In the genomic region with DNA sequence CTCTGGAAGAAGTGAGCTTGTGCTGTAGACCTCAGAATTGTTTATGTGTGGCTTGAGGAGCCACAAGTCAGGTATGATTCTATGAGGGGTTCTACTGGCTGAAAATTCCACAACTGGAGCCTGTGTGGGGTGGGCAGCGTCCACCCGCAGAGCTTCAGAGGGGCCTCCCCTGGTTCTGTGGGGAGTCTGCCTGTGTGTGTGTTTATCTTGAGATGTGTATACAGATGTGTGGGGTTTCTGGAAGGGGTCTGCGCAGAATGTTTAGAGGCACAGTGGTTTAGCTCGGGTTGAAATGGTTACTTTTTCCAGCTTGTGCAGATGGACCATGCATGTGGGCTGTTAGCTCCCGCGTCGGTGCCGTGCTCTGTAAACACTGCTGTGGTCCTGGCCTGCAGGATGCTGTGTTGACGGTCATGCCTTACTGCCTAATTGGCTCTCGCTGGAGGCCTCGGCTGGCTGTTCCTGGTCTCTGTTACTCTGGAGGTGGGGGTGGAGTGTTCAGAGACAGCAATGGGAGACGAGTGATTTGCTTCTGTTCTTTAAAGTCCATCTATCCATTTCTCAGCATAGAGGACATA, we compare ENCODE assay signal across 8 mouse cellular contexts.
DNase-seq lines count a peak whose midpoint lies in the region; TF ChIP-seq lines count a peak whose summit lies in the region.

No protein-coding gene starts in this region.

- H3K36me3 ChIP-seq in heart, embryonic 10.5 days, result no peaks in the 10 kb centered on the region

- intact Hi-C loops in heart, postnatal 25 days (cut with DNase I), result loop anchor here (2.0 to 5.0 kb wide), 2 partner anchors 73 to 176 kb away; a partner anchor contains a TSS

- TF ChIP-seq CTCF in brain, embryonic 14.5 days (IDR thresholded peaks at IDR 0.05; ENCODE audit: borderline replicate concordance, extremely low read depth, insufficient read depth, insufficient read length), result no peak

- H3K27me3 ChIP-seq in heart, embryonic 10.5 days (ENCODE audit: insufficient read depth, poor library complexity, severe bottlenecking), result no peaks in the 10 kb centered on the region

- no peaks in the 10 kb centered on the region for H3K9me3 ChIP-seq in heart, embryonic 10.5 days

- H3K4me1 ChIP-seq in heart, embryonic 10.5 days, result peaks cover 23% of the 10 kb centered on the region

- WGBS in heart, embryonic 10.5 days, result 43% methylated on average over 12 of the region's 12 CpGs

- DNase-seq in heart, adult 18-20 months, result peak; percentile 12 to 16
- no peak for DNase-seq in heart, postnatal 25 days (ENCODE audit: low spot score)
- DNase-seq in brain, embryonic 14.5 days (ENCODE audit: low read depth), result peak; percentile 34
- DNase-seq in heart, embryonic 10.5 days (ENCODE audit: low spot score), result no peak
- DNase-seq in kidney, postnatal 14 days, result peak; percentile 20
- DNase-seq in right cerebral cortex, postnatal 25 days, result no peak
- no peak for DNase-seq in gastrocnemius, postnatal 4 days (ENCODE audit: low spot score in 2 of 2)
- no peak for DNase-seq in thymus, postnatal 36 days

- no peak for TF ChIP-seq POLR2A in brain, embryonic 14.5 days (IDR thresholded peaks at IDR 0.05; ENCODE audit: borderline replicate concordance, extremely low read depth, insufficient read depth, insufficient read length, poor library complexity, severe bottlenecking)

- peak overlapping the region; percentile 74 for H3K27ac ChIP-seq in heart, embryonic 10.5 days

- no peak overlapping the region for H3K4me3 ChIP-seq in heart, embryonic 10.5 days

Comparison
In these comparisons a context has a peak if more than half of its experiments do, and no peak if none do; other contexts are left out.
1. DNase-seq: peak in heart, adult 18-20 months (2 of 2), brain, embryonic 14.5 days (single experiment) and kidney, postnatal 14 days (single experiment); none in heart, postnatal 25 days (single experiment), heart, embryonic 10.5 days (single experiment), right cerebral cortex, postnatal 25 days (single experiment), gastrocnemius, postnatal 4 days (0 of 2) and thymus, postnatal 36 days (0 of 2).